Mouse (Mus musculus) midbrain, embryonic 10.5 days (tissue): ENCODE data around the gene Lzic. TPM values are rescaled to one million over a fixed set of nuclear protein-coding genes. Genes with fewer than 3 reads are reported as not detected.
"Not testable (repeated sequence)": the region's sequence is repeated elsewhere in the genome, so short reads cannot be mapped to it uniquely, and the experiment has no call there.

Source experiments
- DNase-seq: peaks from one replicate; pipeline ENCODE4 v3.0.0-alpha.2; 2017; ENCODE audit warnings: low spot score
- H3K27ac ChIP-seq: fragments of 300-500 bp; sonication (generic); replicated peaks from 2 replicates; pipeline ENCODE4 v1.5.1; 2016; ENCODE audit warnings: mild to moderate bottlenecking
- H3K27me3 ChIP-seq: fragments of 300-500 bp; sonication (generic); 2 replicates; pipeline ENCODE4 v1.6.1; 2016; ENCODE audit warnings: low read depth, mild to moderate bottlenecking; ENCODE audit not compliant: poor library complexity, severe bottlenecking
- H3K36me3 ChIP-seq: fragments of 300-500 bp; sonication (generic); 2 replicates; pipeline ENCODE4 v1.6.1; 2016; ENCODE audit warnings: mild to moderate bottlenecking, moderate library complexity
- H3K4me1 ChIP-seq: fragments of 300-500 bp; sonication (generic); 2 replicates; pipeline ENCODE4 v1.6.1; 2016
- H3K4me3 ChIP-seq: fragments of 300-500 bp; sonication (generic); 2 replicates; pipeline ENCODE4 v1.5.1; 2016; ENCODE audit warnings: mild to moderate bottlenecking, moderate library complexity
- H3K9me3 ChIP-seq: fragments of 300-500 bp; sonication (generic); replicated peaks from 2 replicates; pipeline ENCODE4 v1.6.1; 2016; ENCODE audit warnings: mild to moderate bottlenecking
- WGBS: fragments of 180-500 bp; shearing (Covaris S2); methylation state at CpG from one replicate; pipeline ENCODE4 v1.1.7; 2016; 5-methylcytosine and 5-hydroxymethylcytosine counted together
- polyA plus RNA-seq: library from polyadenylated mRNA; unstranded; fragments of >200 nt; fragmentation: Nextera tagmentation; extraction: Ambion mirVana; gene quantifications from 2 replicates; pipeline ENCODE4 v1.2.1, GENCODE M21; 2016

Lzic gene
- polyA plus RNA-seq, 1 experiment from 2014 or later, result 48.9 TPM

DNA sequence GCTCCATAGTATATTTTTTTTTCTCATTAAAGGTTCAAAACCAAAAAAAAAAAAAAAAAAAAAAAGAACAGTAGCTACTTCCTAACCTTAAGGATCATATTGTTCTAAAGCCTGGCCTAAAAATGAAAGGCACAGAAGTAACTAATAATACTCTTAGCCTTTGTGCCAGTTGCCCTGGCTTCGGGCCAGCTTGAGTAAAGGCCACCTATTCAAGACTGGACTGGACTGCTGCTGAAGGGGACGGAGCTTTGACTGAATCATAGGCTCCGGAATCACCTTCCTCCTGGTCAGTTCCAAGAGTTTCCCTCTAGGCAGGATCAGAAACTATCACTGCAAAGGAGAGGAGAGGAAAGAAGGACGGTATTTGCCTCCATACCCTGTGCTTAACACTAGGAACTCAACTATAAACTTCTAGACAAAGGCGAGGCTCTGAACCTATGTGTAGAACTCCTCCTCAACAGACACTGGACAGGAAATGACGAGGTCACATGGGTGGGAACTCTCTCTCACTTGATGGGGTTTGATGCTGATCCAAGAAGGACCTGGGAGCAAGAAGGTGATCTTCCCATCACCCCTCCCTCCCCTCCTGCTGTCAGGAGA is 27.1 kb upstream of the Lzic start:
- H3K4me1 ChIP-seq, result no peaks in the 10 kb centered on the region
- H3K4me3 ChIP-seq, result no peak overlapping the region
- no peak for DNase-seq
- no peaks in the 10 kb centered on the region for H3K27me3 ChIP-seq
- no peaks in the 10 kb centered on the region for H3K9me3 ChIP-seq
- H3K36me3 ChIP-seq, result no peaks in the 10 kb centered on the region
- 81% methylated on average over 6 of the region's 6 CpGs for WGBS
- H3K27ac ChIP-seq, result no peak overlapping the region

DNA sequence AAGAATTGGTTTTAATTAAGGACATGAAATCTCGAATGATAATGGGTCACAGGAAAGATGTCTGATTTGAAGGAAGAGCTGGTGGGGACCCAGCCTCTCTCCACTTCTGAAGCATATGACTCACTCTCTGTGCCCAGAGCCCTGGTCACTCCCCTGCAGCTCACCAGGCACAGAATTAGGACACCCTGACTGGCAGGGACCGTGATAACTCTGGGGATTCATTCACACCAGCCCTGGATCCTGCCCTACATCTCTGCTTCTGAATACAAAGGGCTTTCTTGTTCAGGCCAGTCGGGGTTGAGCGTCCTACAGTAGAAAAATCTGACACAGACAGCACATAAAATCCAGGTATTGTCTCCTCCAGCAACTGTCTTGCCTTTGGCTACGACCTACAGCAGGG is 26.5 kb upstream of the Lzic start:
- Histone ChIP-seq H3K9me3 (no peaks in the 10 kb centered on the region), H3K36me3 (no peaks in the 10 kb centered on the region), H3K4me1 (no peaks in the 10 kb centered on the region), H3K27me3 (no peaks in the 10 kb centered on the region), H3K4me3 (no peak overlapping the region), H3K27ac (no peak overlapping the region)
- 78% methylated on average over 5 of the region's 5 CpGs for WGBS
- DNase-seq, result no peak

DNA sequence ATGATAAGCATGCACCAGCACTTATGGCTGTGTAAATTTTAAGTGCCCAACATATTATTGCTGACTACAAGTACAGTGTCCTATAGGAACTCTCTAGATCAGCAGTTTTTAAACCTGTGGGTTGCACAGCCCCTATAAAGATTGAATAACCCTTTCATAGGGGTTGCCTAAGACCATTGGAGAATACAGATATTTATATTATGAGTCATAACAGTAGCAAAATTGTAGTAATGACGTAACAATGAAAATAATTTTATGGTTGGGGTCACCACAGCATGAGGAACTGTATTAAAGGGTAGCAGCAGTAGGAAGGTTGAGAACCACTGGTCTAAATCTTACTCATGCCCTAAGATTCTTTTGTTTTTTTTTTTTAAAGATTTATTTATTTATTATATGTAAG is 25.6 kb upstream of the Lzic start:
- DNase-seq, result no peak
- H3K4me1 ChIP-seq, result no peaks in the 10 kb centered on the region
- 88% methylated on average over 1 of the region's 1 CpGs for WGBS
- no peak overlapping the region for H3K27ac ChIP-seq
- no peak overlapping the region for H3K4me3 ChIP-seq
- no peaks in the 10 kb centered on the region for H3K9me3 ChIP-seq
- no peaks in the 10 kb centered on the region for H3K27me3 ChIP-seq
- H3K36me3 ChIP-seq, result no peaks in the 10 kb centered on the region

DNA sequence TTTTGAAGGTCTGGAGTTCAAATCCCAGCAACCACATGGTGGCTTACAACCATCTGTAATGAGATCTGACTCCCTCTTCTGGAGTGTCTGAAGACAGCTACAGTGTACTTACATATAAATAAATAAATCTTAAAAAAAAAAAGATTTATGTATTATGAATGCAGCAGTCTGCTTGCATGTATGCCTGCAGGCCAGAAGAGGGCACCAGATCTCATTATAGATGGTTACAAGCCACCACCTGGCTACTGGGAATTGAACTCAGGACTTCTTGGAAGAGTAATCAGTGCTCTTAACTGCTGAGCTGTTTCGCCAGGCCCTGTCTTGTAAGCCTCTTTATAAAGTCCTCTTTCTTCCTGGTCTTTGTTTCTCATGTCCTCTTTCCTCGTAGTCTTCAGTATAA is 24.6 kb upstream of the Lzic start:
- 85% methylated on average over 2 of the region's 2 CpGs for WGBS
- not testable (repeated sequence) for H3K9me3 ChIP-seq, H3K36me3 ChIP-seq, DNase-seq, H3K4me1 ChIP-seq, H3K4me3 ChIP-seq, H3K27ac ChIP-seq, H3K27me3 ChIP-seq

DNA sequence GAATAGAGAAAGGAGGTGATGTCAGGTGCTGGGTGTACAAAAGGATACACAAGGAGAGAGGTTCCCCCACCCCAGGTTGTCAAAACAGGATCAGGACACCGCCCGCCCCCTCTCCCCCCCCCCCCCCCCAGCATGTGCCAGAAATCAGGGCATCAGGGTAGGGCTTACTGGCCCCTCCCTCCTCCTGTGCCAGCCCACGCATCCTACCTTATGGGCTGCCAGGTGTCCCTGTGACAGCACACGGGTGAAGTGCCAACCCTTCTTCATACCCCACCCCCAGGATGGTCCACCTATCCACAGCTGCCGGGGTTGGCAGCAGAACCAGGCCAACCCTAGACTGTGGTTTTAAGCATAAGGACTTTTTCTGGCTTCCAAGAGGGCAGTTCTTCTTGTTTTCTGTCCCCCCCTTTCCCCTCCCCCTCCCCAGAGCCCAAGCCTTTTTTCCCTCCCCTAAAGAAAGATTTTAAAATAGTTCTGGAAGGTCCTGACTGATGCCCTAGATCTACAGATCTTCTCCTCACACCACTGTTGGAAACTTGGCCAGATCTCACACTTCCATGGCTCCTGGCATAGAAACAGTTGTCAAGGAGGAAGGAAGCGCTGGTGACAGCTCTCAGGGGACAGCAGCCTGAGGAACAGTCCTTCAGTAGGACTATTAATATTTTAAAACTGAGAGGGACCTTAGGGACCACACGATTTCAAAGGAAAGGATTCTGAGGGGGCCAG is 23.3 kb upstream of the Lzic start:
- no peak overlapping the region for H3K27ac ChIP-seq
- DNase-seq, result no peak
- H3K4me3 ChIP-seq, result no peak overlapping the region
- no peaks in the 10 kb centered on the region for H3K36me3 ChIP-seq
- H3K27me3 ChIP-seq, result no peaks in the 10 kb centered on the region
- WGBS, result 82% methylated on average over 6 of the region's 7 CpGs
- H3K4me1 ChIP-seq, result no peaks in the 10 kb centered on the region
- no peaks in the 10 kb centered on the region for H3K9me3 ChIP-seq

DNA sequence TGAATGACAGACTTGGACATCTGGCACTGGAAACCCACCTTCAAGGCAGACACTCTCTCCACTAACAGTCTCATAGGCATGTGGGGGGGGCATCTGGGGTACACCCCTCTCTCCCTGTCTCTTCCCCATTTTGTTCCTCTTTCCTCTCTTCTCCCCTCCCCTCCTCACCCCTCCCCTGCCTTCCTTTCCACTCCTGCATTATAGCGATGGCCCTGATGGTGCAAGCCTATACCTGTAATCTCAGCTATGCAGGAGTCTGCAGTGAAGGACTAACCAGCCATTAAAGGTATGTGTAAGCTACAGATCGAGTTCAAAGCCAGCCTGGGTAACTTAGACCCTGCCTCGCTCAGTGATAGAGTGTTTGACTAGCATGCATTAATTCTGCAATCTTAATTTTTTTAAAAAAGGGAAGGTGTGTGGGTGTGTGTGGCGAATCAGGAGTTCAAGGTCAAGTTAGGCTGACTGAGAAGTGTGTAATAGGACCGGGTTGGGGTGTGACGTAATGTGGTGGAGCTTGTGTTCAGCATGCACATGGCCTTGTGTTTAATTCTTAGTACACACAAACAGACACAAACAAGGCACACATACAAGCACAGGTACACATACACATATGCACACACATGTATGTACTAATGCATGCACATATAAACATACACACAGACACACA is 22.6 kb upstream of the Lzic start:
- Histone ChIP-seq H3K9me3 (no peaks in the 10 kb centered on the region), H3K36me3 (peaks cover 3% of the 10 kb centered on the region), H3K27ac (no peak overlapping the region), H3K4me3 (no peak overlapping the region), H3K4me1 (no peaks in the 10 kb centered on the region), H3K27me3 (no peaks in the 10 kb centered on the region)
- 78% methylated on average over 6 of the region's 6 CpGs for WGBS
- no peak for DNase-seq

DNA sequence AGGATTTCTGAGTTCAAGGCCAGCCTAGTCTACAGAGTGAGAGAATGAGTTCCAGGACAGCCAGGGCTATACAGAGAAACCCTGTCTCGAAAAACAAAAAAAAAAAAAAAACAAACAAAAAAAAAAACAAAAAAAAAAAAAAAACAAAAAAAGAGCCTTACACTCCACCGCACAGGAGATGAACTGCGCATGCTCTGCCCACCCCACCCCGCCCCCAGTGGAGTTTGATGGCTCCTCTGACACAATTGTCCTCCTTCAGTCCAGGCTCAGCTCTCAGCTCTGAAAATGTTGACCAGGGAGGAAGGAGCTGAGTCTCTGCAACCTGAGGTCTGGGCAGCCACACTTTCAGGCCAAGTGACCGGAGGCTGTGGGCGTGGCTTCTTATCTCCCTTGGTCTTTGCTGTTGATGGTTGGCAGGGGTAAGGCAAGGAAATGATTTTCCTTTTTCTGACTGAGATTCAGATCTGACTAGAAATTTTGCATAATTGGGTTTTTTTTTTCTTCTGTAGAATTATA is 21.5 kb upstream of the Lzic start:
- no peak overlapping the region for H3K4me3 ChIP-seq
- H3K27ac ChIP-seq, result no peak overlapping the region
- H3K27me3 ChIP-seq, result no peaks in the 10 kb centered on the region
- peaks cover 11% of the 10 kb centered on the region for H3K36me3 ChIP-seq
- no peak for DNase-seq
- WGBS, result 81% methylated on average over 6 of the region's 6 CpGs
- no peaks in the 10 kb centered on the region for H3K9me3 ChIP-seq
- no peaks in the 10 kb centered on the region for H3K4me1 ChIP-seq

DNA sequence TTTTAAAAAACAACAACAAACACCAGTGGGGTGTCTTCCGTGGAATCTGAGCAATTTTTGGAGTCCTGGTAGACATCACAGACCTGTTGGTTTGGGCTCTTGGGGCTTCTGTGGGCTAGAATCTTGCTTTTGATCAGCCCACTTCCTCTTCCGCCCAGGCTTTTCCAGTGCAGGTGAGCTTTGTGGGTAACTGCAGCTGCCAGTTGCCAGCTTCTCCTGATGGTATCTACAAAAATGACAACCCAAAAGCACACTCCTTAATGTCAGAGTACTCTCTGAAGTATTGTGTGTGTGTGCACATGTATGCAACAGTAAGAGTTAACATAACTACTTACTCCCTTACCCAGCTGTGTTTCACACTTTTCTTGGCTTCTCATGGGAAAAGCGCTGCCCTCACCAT is 15.5 kb upstream of the Lzic start:
- peaks cover 61% of the 10 kb centered on the region for H3K36me3 ChIP-seq
- H3K27ac ChIP-seq, result no peak overlapping the region
- no peak for DNase-seq
- no peaks in the 10 kb centered on the region for H3K27me3 ChIP-seq
- WGBS, result 91% methylated on average over 3 of the region's 3 CpGs
- no peak overlapping the region for H3K4me3 ChIP-seq
- no peaks in the 10 kb centered on the region for H3K4me1 ChIP-seq
- peaks cover 4% of the 10 kb centered on the region for H3K9me3 ChIP-seq

DNA sequence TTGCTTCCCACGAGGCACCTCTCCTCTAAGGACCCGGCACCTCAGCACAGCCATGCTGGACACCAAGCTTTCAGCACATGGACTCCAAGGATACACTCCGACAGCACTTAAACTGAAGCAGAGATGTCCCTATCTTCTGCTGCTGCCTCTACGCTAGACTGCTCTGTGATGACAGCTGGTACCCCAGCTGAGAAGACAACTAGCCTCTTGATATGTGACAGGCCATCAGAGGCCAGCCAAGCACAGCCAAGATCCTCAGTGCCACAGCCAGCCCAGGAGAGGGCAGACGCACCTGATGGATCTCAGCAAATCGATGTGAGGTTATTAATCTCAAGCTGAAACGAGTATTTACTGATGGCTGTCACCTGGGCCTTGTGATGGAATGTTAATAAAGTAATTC is 9.9 kb upstream of the Lzic start:
- Histone ChIP-seq H3K27ac (no peak overlapping the region), H3K27me3 (no peaks in the 10 kb centered on the region), H3K4me3 (no peak overlapping the region), H3K4me1 (no peaks in the 10 kb centered on the region), H3K9me3 (peaks cover 4% of the 10 kb centered on the region), H3K36me3 (peaks cover 42% of the 10 kb centered on the region)
- no peak for DNase-seq
- 90% methylated on average over 7 of the region's 7 CpGs for WGBS

DNA sequence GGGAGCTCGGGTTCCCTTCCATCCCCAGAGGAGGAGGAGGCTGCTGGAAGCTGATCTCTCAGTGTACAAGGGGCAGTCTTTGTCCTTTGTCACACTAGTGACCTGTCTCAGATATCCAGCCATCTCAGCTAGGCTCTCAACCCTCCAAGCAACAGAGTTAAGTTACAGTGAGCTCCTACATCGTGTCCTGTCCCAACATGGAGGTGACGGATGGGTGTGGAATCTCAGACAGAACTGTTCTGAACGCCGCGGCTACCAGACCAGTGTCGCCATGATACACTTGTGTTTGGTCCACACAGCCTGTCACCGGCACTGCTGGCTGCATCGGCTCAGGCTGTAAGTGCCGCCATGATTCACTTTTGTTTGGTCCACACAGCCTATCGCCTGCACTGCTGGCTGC is 8.0 kb upstream of the Lzic start, which contains the start of gene Tmem274:
Gene Tmem274, plus strand, starts transcription at position 301 of the 400 bp plus-strand sequence.
- 89% methylated on average over 11 of the region's 11 CpGs for WGBS
- DNase-seq, result no peak
- Histone ChIP-seq H3K27ac (no peak within 1 kb of the TSS), H3K27me3 (no peaks in the 10 kb centered on the region), H3K4me1 (no peaks in the 10 kb centered on the region), H3K9me3 (peaks cover 4% of the 10 kb centered on the region), H3K4me3 (no peak within 1 kb of the TSS), H3K36me3 (peaks cover 28% of the 10 kb centered on the region)

DNA sequence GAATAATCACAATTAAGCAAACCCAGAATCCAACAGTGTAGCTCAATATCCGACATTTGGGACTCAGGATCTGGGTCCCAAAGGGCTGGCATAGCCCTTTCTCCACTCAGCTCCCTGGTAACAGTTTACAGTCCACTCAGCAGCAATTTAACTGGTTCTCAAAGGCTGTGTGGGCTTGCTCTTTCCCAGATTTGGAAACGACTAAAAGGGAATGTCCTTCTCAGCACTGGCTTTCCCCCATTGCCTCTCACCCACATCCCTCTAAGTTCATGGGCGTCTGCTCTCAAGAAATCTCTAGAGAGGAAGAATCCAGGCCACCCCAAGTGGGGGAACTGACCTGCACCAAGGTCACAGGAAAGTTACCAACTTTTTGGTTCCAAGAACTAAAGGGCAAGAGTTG is 463 bp upstream of the Lzic start:
- H3K27ac ChIP-seq, result peak overlapping the region; percentile 89
- H3K4me1 ChIP-seq, result peaks cover 31% of the 10 kb centered on the region
- peaks cover 30% of the 10 kb centered on the region for H3K36me3 ChIP-seq
- H3K9me3 ChIP-seq, result no peaks in the 10 kb centered on the region
- no peak for DNase-seq
- H3K27me3 ChIP-seq, result no peaks in the 10 kb centered on the region
- peak overlapping the region; percentile 80 for H3K4me3 ChIP-seq
- 61% methylated on average over 3 of the region's 3 CpGs for WGBS

DNA sequence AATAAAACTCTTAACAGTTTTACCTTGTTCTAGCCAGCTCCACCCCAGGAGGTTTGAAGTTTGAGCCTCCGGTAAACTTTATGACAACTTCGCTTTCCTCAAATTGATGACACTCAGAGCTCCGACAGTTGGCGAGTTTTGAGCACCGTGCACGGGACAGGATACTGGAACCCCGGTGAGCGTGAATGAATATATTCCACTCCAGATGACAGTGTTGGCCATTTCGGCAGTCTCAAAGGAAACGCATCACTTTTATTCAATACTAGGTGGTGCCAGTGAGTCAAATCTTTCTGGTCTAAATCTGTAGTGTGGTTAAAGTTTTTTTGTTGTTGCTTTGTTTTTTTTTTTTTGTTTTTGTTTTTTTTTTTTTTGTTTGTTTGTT is 787 bp downstream of the Lzic start:
- Histone ChIP-seq H3K36me3 (peaks cover 43% of the 10 kb centered on the region), H3K4me3 (peak overlapping the region; percentile 80), H3K4me1 (peaks cover 31% of the 10 kb centered on the region), H3K9me3 (no peaks in the 10 kb centered on the region), H3K27ac (peak overlapping the region; percentile 89), H3K27me3 (no peaks in the 10 kb centered on the region)
- no peak for DNase-seq
- 2% methylated on average over 10 of the region's 10 CpGs for WGBS

DNA sequence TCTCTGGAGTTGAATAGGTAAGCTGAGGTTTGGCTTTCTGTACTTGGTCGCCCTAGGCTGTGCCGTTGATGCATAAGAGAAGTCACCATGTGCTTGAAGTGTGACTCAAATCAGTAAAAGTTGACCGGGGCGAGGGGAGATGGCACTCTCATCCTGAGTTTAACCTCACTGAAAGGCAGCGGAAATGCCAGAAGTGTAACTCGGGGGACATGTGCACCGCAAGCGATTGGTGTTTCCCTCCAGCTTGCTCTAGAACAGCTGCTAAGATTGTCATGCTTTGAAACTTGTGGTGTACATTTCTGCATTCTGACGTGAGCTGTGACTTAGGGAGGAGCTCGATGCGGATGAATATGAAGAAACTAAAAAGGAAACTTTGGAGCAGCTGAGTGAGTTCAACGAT is 2.7 kb downstream of the Lzic start:
- 94% methylated on average over 12 of the region's 12 CpGs for WGBS
- H3K36me3 ChIP-seq, result peaks cover 61% of the 10 kb centered on the region

More for the DNA sequence above, 2.7 kb downstream of the Lzic start:
- Histone ChIP-seq H3K4me1 (peaks cover 31% of the 10 kb centered on the region), H3K27ac (no peak overlapping the region), H3K4me3 (no peak overlapping the region), H3K27me3 (no peaks in the 10 kb centered on the region), H3K9me3 (no peaks in the 10 kb centered on the region)
- DNase-seq, result no peak
